Mouse (Mus musculus): Measurements from ENCODE around the gene Mlip. TPM values are rescaled to one million over a fixed set of nuclear protein-coding genes. Genes with fewer than 3 reads are reported as not detected.

Gene Mlip
- polyA plus RNA-seq, 1 experiment from 2014 or later = 0.27 TPM

GRCm38 (mm10) chr9:77277270-77277669, 75.5 kb downstream of the Mlip start:
- Histone ChIP-seq H3K36me3 (ENCODE audit: control insufficient read depth, insufficient read depth, low read length) (no peaks in the 10 kb centered on the region), H3K4me1 (replicated peaks; ENCODE audit: control insufficient read depth, insufficient read depth, low read length) (peaks cover 4% of the 10 kb centered on the region; the same call in 1 of the 2 replicates), H3K9me3 (ENCODE audit: control insufficient read depth, low read length) (no peaks in the 10 kb centered on the region), H3K4me2 (ENCODE audit: low read depth, low read length, severe bottlenecking) (no peak overlapping the region), H3K4me3 (ENCODE audit: low read depth, low read length) (no peak overlapping the region), H3K27me3 (ENCODE audit: control insufficient read depth, insufficient read depth, low read length) (no peaks in the 10 kb centered on the region), H3K27ac (ENCODE audit: low read depth, low read length) (no peak overlapping the region), H3K9ac (ENCODE audit: low read length) (no peak overlapping the region)
- ATAC-seq (replicated peaks; ENCODE audit: low FRiP score) (0 out of 2 replicates have a peak, but pooled peaks have one; percentile 10), DNase-seq (ENCODE audit: low spot score) (no peak)
- 58% methylated on average over 5 of the region's 5 CpGs for WGBS

- no peak overlapping the region for H3K4me3 ChIP-seq (ENCODE audit: low read depth, low read length)
- H3K9me3 ChIP-seq (ENCODE audit: control insufficient read depth, low read length) = no peaks in the 10 kb centered on the region
- H3K27me3 ChIP-seq (ENCODE audit: control insufficient read depth, insufficient read depth, low read length) = no peaks in the 10 kb centered on the region
- no peak overlapping the region for H3K4me2 ChIP-seq (ENCODE audit: low read depth, low read length, severe bottlenecking)
- ATAC-seq (replicated peaks; ENCODE audit: low FRiP score) = peak; percentile 86
- WGBS = 33% methylated on average over 5 of the region's 5 CpGs
- H3K9ac ChIP-seq (ENCODE audit: low read length) = no peak overlapping the region
- no peaks in the 10 kb centered on the region for H3K36me3 ChIP-seq (ENCODE audit: control insufficient read depth, insufficient read depth, low read length)
- DNase-seq (ENCODE audit: low spot score) = no peak
- peaks cover 4% of the 10 kb centered on the region; the same call in 1 of the 2 replicates for H3K4me1 ChIP-seq (replicated peaks; ENCODE audit: control insufficient read depth, insufficient read depth, low read length)
- no peak overlapping the region for H3K27ac ChIP-seq (ENCODE audit: low read depth, low read length)
These were observed 76.2 kb downstream of the Mlip start for GRCm38 (mm10) chr9:77276451-77277154.

GRCm38 (mm10) chr9:77272727-77273126, 80.0 kb downstream of the Mlip start:
- Histone ChIP-seq H3K27ac (ENCODE audit: low read depth, low read length) (no peak overlapping the region), H3K9ac (ENCODE audit: low read length) (no peak overlapping the region), H3K36me3 (ENCODE audit: control insufficient read depth, insufficient read depth, low read length) (no peaks in the 10 kb centered on the region), H3K4me2 (ENCODE audit: low read depth, low read length, severe bottlenecking) (no peak overlapping the region), H3K4me3 (ENCODE audit: low read depth, low read length) (no peak overlapping the region), H3K27me3 (ENCODE audit: control insufficient read depth, insufficient read depth, low read length) (no peaks in the 10 kb centered on the region), H3K4me1 (replicated peaks; ENCODE audit: control insufficient read depth, insufficient read depth, low read length) (peaks cover 4% of the 10 kb centered on the region; the same call in 1 of the 2 replicates), H3K9me3 (ENCODE audit: control insufficient read depth, low read length) (no peaks in the 10 kb centered on the region)
- WGBS = 89% methylated on average over 4 of the region's 4 CpGs
- ATAC-seq (replicated peaks; ENCODE audit: low FRiP score) (no peak), DNase-seq (ENCODE audit: low spot score) (no peak)

GRCm38 (mm10) chr9:77265268-77266017, 87.3 kb downstream of the Mlip start:
- H3K9ac ChIP-seq (ENCODE audit: low read length) = no peak overlapping the region
- H3K9me3 ChIP-seq (ENCODE audit: control insufficient read depth, low read length) = no peaks in the 10 kb centered on the region
- WGBS = 90% methylated on average over 4 of the region's 4 CpGs
- no peak overlapping the region for H3K4me3 ChIP-seq (ENCODE audit: low read depth, low read length)
- no peak for ATAC-seq (replicated peaks; ENCODE audit: low FRiP score)
- DNase-seq (ENCODE audit: low spot score) = no peak
- H3K36me3 ChIP-seq (ENCODE audit: control insufficient read depth, insufficient read depth, low read length) = no peaks in the 10 kb centered on the region
- no peak overlapping the region for H3K27ac ChIP-seq (ENCODE audit: low read depth, low read length)
- H3K27me3 ChIP-seq (ENCODE audit: control insufficient read depth, insufficient read depth, low read length) = no peaks in the 10 kb centered on the region
- no peak overlapping the region for H3K4me2 ChIP-seq (ENCODE audit: low read depth, low read length, severe bottlenecking)
- no peaks in the 10 kb centered on the region for H3K4me1 ChIP-seq (replicated peaks; ENCODE audit: control insufficient read depth, insufficient read depth, low read length)

- no peak for ATAC-seq (replicated peaks; ENCODE audit: low FRiP score)
These were observed 93.7 kb downstream of the Mlip start for GRCm38 (mm10) chr9:77259052-77259451.

GRCm38 (mm10) chr9:77258265-77258664, 94.5 kb downstream of the Mlip start:
- no peaks in the 10 kb centered on the region for H3K4me1 ChIP-seq (replicated peaks; ENCODE audit: control insufficient read depth, insufficient read depth, low read length)
- H3K27ac ChIP-seq (ENCODE audit: low read depth, low read length) = no peak overlapping the region
- no peaks in the 10 kb centered on the region for H3K9me3 ChIP-seq (ENCODE audit: control insufficient read depth, low read length)
- H3K27me3 ChIP-seq (ENCODE audit: control insufficient read depth, insufficient read depth, low read length) = no peaks in the 10 kb centered on the region
- H3K4me2 ChIP-seq (ENCODE audit: low read depth, low read length, severe bottlenecking) = no peak overlapping the region
- H3K9ac ChIP-seq (ENCODE audit: low read length) = no peak overlapping the region
- 92% methylated on average over 6 of the region's 6 CpGs for WGBS
- ATAC-seq (replicated peaks; ENCODE audit: low FRiP score) (no peak), DNase-seq (ENCODE audit: low spot score) (no peak)
- H3K4me3 ChIP-seq (ENCODE audit: low read depth, low read length) = no peak overlapping the region
- H3K36me3 ChIP-seq (ENCODE audit: control insufficient read depth, insufficient read depth, low read length) = no peaks in the 10 kb centered on the region

More at GRCm38 (mm10) chr9:77259052-77259451, 93.7 kb downstream of the Mlip start:
- Histone ChIP-seq H3K4me2 (ENCODE audit: low read depth, low read length, severe bottlenecking) (no peak overlapping the region), H3K4me1 (replicated peaks; ENCODE audit: control insufficient read depth, insufficient read depth, low read length) (no peaks in the 10 kb centered on the region), H3K9ac (ENCODE audit: low read length) (no peak overlapping the region), H3K27ac (ENCODE audit: low read depth, low read length) (no peak overlapping the region), H3K4me3 (ENCODE audit: low read depth, low read length) (no peak overlapping the region), H3K36me3 (ENCODE audit: control insufficient read depth, insufficient read depth, low read length) (no peaks in the 10 kb centered on the region), H3K9me3 (ENCODE audit: control insufficient read depth, low read length) (no peaks in the 10 kb centered on the region), H3K27me3 (ENCODE audit: control insufficient read depth, insufficient read depth, low read length) (no peaks in the 10 kb centered on the region)
- DNase-seq (ENCODE audit: low spot score) = no peak
- WGBS = 83% methylated on average over 4 of the region's 4 CpGs

- H3K27ac ChIP-seq (ENCODE audit: low read depth, low read length) = no peak overlapping the region
- no peak for ATAC-seq (replicated peaks; ENCODE audit: low FRiP score)
- no peak overlapping the region for H3K4me3 ChIP-seq (ENCODE audit: low read depth, low read length)
- H3K27me3 ChIP-seq (ENCODE audit: control insufficient read depth, insufficient read depth, low read length) = no peaks in the 10 kb centered on the region
- H3K4me1 ChIP-seq (replicated peaks; ENCODE audit: control insufficient read depth, insufficient read depth, low read length) = no peaks in the 10 kb centered on the region
- H3K9ac ChIP-seq (ENCODE audit: low read length) = no peak overlapping the region
- DNase-seq (ENCODE audit: low spot score) = no peak
- WGBS = 89% methylated on average over 3 of the region's 3 CpGs
- no peaks in the 10 kb centered on the region for H3K9me3 ChIP-seq (ENCODE audit: control insufficient read depth, low read length)
- no peak overlapping the region for H3K4me2 ChIP-seq (ENCODE audit: low read depth, low read length, severe bottlenecking)
- H3K36me3 ChIP-seq (ENCODE audit: control insufficient read depth, insufficient read depth, low read length) = no peaks in the 10 kb centered on the region
These were observed 98.3 kb downstream of the Mlip start for GRCm38 (mm10) chr9:77254514-77254913.

- no peak for ATAC-seq (replicated peaks; ENCODE audit: low FRiP score)
- no peak overlapping the region for H3K9ac ChIP-seq (ENCODE audit: low read length)
These were observed 100.0 kb downstream of the Mlip start for GRCm38 (mm10) chr9:77252761-77253160.

More at GRCm38 (mm10) chr9:77252761-77253160, 100.0 kb downstream of the Mlip start:
- Histone ChIP-seq H3K27me3 (ENCODE audit: control insufficient read depth, insufficient read depth, low read length) (no peaks in the 10 kb centered on the region), H3K4me2 (ENCODE audit: low read depth, low read length, severe bottlenecking) (no peak overlapping the region), H3K4me1 (replicated peaks; ENCODE audit: control insufficient read depth, insufficient read depth, low read length) (no peaks in the 10 kb centered on the region), H3K36me3 (ENCODE audit: control insufficient read depth, insufficient read depth, low read length) (no peaks in the 10 kb centered on the region), H3K4me3 (ENCODE audit: low read depth, low read length) (no peak overlapping the region), H3K9me3 (ENCODE audit: control insufficient read depth, low read length) (no peaks in the 10 kb centered on the region), H3K27ac (ENCODE audit: low read depth, low read length) (no peak overlapping the region)
- 96% methylated on average over 4 of the region's 4 CpGs for WGBS
- DNase-seq (ENCODE audit: low spot score) = no peak
